Mouse (Mus musculus) gastrocnemius, postnatal 4 days (tissue): ENCODE data around the gene Olfr742. TPM values are rescaled to one million over a fixed set of nuclear protein-coding genes. Genes with fewer than 3 reads are reported as not detected.

Experiments
- DNase-seq, 2 experiments: peaks; one replicate each; pipeline ENCODE4 v3.0.0; 2021 to 2022; ENCODE audit warnings: low spot score in 2 of 2, mixed read lengths in 2 of 2
- long read RNA-seq, 2 experiments: library from polyadenylated mRNA; stranded (forward); transcript quantifications; one replicate each; pipeline ENCODE4 v2.0.0; 2021
- total RNA-seq, 2 experiments: library from RNA; stranded (reverse); gene quantifications; 2 replicates each; pipeline ENCODE4 v1.2.3; 2021

Olfr742 gene
- total RNA-seq = not detected
- long read RNA-seq, experiment 1 = 0 reads
- long read RNA-seq, experiment 2 = 0 reads

- no peak for DNase-seq
These were observed at the start of gene Olfr742 for GRCm38 (mm10) chr14:50503300-50503699. Gene Olfr742 (plus strand): TSS chr14:50503600.

- no peak for DNase-seq
These were observed 31.0 kb upstream of the Olfr742 start, which contains the start of gene Olfr741 for GRCm38 (mm10) chr14:50472438-50472837. Gene Olfr741 (plus strand): TSS chr14:50472738.

DNA sequence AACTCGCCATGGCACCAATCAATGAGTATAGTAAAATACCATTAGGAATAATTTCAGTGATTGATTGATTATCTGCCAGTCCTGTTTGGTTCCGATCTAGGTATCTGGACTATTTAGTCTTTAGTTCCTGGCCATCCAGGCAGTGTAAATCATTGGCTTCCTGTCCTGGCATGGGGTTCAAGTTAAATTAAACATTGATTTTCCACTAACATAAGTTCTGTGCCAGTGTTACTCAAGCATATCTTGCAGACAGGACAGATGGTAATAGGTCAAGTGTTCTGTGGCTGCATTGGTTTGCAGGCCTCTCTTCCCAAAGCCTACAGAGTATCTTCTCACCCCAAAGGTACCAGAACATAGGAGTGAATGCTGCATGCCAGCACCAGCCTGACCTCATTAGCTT lies 25.0 kb upstream of the Olfr742 start:
- no peak for DNase-seq

GRCm38 (mm10) chr14:50521539-50521938 lies 18.1 kb downstream of the Olfr742 start, which contains the start of gene Olfr743:
Gene Olfr743 (plus strand): TSS chr14:50521839.
- DNase-seq = no peak

DNA sequence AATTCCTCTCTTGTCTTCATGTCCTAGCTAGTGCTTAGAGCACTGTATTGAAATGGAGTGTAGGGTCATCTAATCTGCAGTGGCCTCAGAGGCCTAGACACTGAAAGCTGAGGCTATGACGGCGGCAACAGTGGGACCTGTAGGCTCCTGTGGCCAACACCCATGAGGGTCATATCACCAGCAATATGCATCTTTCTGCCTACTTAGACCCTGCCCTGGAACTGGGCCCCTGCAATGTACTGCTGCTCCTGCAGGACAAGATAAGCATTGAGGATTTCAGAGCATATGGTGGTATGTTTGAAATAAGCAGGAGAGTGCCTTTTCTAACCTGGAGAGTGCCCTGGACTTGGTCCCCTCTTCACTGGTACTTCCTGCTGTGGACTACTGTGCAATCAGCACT lies 49.3 kb downstream of the Olfr742 start:
- DNase-seq = no peak

Other genes starting within 250 kb of the Olfr742 start
- gene Olfr732, start 219.4 kb upstream of the Olfr742 start, total RNA-seq = not detected
- not detected for gene Olfr733, start 202.1 kb upstream of the Olfr742 start, total RNA-seq
- gene Olfr734, start 176.8 kb upstream of the Olfr742 start, total RNA-seq = not detected
- not detected for gene Olfr735, start 154.7 kb upstream of the Olfr742 start, total RNA-seq
- not detected for gene Tlr11, start 145.7 kb upstream of the Olfr742 start, total RNA-seq
- gene Olfr736, start 122.4 kb upstream of the Olfr742 start, total RNA-seq = not detected
- not detected for gene Olfr738, start 96.0 kb upstream of the Olfr742 start, total RNA-seq
- gene Olfr739, start 85.0 kb upstream of the Olfr742 start, total RNA-seq = not detected
- gene Olfr740, start 58.1 kb upstream of the Olfr742 start, total RNA-seq = not detected
- not detected for gene Olfr741, start 30.9 kb upstream of the Olfr742 start, total RNA-seq
- not detected for gene Olfr743, start 18.2 kb downstream of the Olfr742 start, total RNA-seq
- not detected for gene Olfr744, start 111.3 kb downstream of the Olfr742 start, total RNA-seq
- gene Olfr745, start 135.8 kb downstream of the Olfr742 start, total RNA-seq = not detected
- gene Olfr746, start 143.5 kb downstream of the Olfr742 start, total RNA-seq = not detected
- not detected for gene Olfr747, start 189.6 kb downstream of the Olfr742 start, total RNA-seq
- gene Olfr748, start 203.8 kb downstream of the Olfr742 start, total RNA-seq = not detected
- gene Olfr749, start 241.5 kb downstream of the Olfr742 start, total RNA-seq = not detected